Mouse (Mus musculus): ENCODE data around the gene Fyttd1.
"Not testable (repeated sequence)": the region's sequence is repeated elsewhere in the genome, so short reads cannot be mapped to it uniquely, and the experiment has no call there.

The Fyttd1 gene

GRCm38 (mm10) chr16:32877343-32878156 lies at the start of gene Fyttd1, which contains the start of gene Rubcn:
TSS of gene Fyttd1 (plus strand) at chr16:32877500.
TSS of gene Rubcn (minus strand) at chr16:32877766.
- peak; percentile 91 to 95 for DNase-seq (ENCODE audit: low spot score in 2 of 2)

DNA sequence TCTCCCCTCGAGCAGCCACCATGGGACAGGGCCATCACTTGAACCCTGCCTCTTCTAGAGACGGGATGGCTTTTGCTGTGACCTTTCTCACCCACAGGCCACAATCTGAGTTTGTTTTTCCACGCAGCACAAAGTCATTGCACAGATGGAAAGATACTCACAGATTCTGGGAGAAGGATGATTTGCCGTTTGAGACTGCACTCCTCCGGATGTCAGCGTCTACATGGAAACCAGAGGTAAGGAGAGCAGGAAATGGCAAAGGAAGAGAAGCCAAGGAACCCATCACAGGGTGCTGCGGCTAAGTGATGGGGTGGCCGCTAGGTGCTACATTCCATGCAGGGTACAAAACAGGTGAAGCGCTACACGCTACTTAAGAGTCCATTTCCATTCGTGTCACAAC lies 48.2 kb upstream of the Fyttd1 start:
- no peak for DNase-seq (ENCODE audit: low spot score in 2 of 2)

DNA sequence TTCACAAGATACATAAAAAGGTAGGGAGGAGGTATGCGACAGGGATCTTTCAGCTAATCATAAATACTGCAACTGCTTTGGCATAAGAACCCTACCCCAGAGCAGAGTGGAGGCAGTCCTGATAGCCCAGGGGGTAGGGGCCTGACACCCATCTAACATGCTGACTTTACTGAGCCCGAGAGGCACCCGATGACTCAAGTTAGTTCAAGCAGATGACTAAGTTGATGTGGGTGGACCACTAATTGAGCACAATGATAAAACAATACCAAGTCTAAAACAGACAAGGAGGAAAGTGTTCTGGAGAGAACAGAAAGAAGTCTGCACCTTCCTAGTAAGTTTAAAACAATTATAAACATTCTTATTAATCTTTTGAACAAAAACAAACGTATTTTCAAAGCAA lies 45.8 kb upstream of the Fyttd1 start:
- no peak for DNase-seq (ENCODE audit: low spot score in 2 of 2)

- no peak for DNase-seq (ENCODE audit: low spot score in 2 of 2)
These were observed 30.2 kb upstream of the Fyttd1 start for GRCm38 (mm10) chr16:32847103-32847502.

DNA sequence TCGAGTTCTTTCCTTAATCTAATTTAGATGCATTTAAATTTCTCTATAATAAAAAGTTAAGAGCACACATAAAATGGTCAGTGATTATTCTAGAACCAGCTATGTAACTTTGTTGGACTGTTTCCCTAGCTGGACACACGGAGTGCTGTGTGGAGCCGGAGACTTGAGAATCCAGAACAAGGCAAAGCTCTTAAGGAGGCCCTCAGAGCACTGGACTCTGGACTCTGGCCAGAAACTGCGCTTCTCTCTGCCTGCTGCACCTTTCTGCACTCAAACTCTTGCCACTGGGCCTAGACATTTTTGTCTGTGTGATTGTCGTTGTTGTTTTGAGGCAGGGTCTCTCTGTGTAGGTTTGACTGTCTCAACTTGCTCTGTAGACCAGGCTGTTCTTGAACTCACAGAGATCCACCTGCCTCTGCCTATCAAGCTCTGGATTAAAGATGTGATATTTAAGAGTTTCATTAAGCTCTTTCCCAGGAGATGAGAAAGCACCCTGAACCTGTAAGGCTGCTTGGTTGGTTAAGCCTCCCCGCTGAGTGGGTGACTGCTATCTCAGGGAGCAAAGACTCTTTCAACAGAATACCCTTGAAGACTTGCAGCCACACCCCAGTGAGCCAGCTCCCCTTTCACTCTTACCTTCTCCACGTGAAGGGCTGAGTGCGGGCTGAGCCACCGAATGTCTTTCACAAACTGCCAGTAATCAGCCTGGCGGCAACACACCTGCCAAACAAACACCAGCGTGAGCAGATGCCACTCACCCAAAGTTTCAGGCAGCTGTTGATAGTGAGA lies 28.1 kb upstream of the Fyttd1 start:
- no peak for DNase-seq (ENCODE audit: low spot score in 2 of 2)

DNA sequence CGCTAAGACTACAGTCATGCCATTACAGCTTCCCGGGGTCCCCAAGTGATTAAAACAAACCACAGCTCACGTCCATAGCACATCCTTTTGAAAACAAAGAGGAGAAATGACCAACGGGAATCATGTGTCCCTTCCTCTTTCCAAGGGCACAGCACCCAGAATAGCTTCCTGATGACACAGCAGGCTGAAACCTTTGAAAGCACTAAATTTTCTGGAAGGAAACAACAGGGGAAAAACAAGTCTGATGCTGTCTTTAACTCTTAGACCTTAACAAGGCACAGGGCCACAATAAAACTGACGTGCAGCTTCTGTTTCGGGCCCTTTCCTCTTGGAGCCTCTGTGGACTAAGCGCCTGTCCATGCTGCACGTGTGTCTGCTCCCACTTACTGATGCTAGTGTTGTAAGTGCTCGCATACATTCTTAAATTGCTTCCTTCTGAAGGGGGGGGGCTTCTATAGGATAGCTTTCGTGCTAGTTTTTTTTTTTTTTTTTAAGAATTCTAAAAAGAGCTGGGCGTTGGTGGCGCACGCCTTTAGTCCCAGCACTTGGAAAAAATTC lies 23.7 kb upstream of the Fyttd1 start:
- DNase-seq (ENCODE audit: low spot score in 2 of 2), result no peak

DNA sequence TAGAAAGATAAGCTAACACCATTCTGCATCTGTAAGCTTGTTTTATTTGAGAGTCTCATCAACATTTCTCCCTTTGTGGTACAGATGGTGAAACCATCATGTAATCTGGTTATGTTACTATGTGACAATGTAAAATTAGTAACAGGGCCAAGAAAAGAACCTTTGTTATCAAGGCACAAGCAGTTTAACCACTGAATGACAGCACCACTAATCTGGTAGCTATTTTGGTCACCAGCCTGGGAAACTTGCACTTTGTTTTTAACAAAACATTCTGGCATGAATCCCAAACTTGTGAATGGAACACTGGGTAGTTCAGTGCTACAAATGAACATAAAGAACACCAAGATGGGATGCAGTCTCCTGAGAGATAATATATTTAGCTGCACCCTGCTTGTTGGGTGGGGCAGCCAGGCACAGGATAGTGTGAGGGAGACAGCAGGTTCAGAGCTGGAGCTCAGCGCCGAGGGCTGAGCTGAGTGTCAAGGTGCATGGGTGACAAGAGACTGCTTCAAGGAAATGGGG lies 23.2 kb upstream of the Fyttd1 start:
- no peak for DNase-seq (ENCODE audit: low spot score in 2 of 2)

DNA sequence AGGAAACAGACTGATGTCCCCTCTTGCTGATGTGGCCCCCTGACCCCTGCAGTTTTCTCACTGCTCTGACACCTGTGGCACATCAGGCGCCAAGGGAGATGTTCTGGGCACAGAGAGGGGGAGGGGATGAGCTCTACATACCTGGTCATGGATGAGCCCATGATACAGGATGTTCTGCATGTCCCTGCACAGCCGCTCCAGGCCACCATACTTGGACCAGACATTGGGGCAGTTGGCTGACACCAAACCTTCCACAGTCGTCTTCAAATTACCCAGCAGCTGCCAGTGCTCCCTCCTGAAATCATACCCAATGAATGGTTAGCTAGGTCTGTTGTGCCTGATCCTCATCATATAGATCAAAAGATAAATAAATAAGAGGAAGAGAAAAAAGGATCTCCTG lies 20.5 kb upstream of the Fyttd1 start:
- no peak for DNase-seq (ENCODE audit: low spot score in 2 of 2)

DNA sequence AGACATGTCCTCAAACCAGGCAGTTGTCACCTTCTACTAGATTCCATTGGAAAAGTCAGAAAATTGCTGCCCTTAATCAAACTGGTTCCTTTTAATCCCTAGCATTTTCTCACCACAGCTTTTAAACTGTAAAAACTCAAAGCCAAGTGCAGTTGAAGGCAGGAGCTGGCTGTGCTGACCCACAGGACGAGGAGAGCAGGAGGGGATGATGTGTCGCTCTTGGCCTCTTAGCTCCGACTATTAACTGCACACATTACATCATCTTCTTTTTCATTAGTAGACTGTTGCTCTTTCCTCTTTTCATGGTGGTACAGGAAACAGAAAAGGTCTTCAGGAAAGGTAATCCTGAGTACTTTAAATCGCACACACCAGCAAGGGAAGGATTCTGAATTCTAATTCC lies 18.9 kb upstream of the Fyttd1 start:
- DNase-seq (ENCODE audit: low spot score in 2 of 2), result no peak

GRCm38 (mm10) chr16:32858771-32859636 lies 18.3 kb upstream of the Fyttd1 start:
- no peak for DNase-seq (ENCODE audit: low spot score in 2 of 2)

DNA sequence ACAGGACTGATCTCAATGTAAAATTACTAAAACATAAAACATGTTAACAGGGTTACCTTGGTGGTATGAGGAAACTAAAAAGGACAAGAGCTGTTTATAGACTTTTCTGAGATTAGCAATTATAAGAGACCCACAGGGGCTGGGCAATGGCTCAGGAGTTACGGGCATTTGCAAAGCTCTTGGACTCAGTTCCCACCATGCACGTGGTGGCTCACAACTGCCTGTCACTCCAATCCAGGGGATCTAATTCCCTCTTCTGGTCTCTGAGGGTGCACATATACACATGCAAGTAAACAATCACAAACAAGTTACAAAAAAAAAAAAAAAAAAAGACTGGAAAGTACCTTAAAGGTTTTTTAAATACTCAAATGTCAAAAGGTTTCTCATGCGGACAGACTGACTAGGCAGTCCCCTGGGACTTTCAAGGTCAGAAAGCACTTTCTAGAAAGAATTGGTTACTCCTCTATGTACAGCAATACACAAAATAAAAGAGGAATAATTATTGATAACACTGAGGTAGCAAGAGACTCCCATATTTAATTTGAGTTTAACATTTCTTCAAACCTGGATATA lies 15.4 kb upstream of the Fyttd1 start:
- no peak for DNase-seq (ENCODE audit: low spot score in 2 of 2)

DNA sequence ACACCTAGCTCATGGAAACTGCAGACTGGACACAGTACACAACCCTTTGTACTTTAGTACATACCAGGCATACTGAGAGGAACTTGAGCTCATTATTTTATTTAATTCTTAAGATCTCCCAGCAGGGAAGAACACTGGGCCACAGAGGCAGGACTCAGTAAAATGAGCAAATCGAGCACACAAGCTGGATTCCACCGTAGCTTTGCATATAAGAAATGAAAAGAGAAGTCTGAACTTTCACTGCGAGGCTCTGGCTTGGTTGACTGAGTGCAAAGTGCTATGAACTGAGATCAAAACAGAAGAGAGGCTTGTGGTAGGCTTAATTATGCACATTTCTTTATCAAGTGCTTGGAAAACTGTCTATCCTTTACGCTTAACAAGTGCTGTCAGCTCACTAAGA lies 11.9 kb upstream of the Fyttd1 start:
- no peak for DNase-seq (ENCODE audit: low spot score in 2 of 2)

GRCm38 (mm10) chr16:32866713-32867112 lies 10.6 kb upstream of the Fyttd1 start:
- no peak for DNase-seq (ENCODE audit: low spot score in 2 of 2)

GRCm38 (mm10) chr16:32867919-32868552 lies 9.3 kb upstream of the Fyttd1 start:
- peak; percentile 55 to 79 for DNase-seq (ENCODE audit: low spot score in 2 of 2)

DNA sequence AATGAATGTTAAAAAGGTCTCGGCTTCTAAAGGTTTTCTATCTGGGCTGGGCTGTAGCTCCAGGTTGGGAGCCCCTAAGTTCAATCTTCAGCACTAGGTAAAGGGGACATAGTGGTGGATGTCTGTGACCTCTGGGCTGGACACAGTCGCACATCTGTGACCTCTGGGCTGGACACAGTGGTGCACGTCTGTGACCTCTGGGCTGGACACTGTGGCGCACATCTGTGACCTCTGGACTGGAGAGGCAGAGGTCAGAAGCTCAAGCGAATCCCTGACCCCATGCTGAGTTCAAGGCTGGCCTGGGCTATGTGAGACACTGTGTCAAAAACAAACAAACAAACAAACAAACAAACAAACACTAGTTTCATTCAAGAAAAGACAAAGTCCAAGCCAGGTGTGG lies 7.1 kb upstream of the Fyttd1 start:
- no peak for DNase-seq (ENCODE audit: low spot score in 2 of 2)

GRCm38 (mm10) chr16:32873366-32873765 lies 3.9 kb upstream of the Fyttd1 start:
- DNase-seq (ENCODE audit: low spot score in 2 of 2), result no peak

DNA sequence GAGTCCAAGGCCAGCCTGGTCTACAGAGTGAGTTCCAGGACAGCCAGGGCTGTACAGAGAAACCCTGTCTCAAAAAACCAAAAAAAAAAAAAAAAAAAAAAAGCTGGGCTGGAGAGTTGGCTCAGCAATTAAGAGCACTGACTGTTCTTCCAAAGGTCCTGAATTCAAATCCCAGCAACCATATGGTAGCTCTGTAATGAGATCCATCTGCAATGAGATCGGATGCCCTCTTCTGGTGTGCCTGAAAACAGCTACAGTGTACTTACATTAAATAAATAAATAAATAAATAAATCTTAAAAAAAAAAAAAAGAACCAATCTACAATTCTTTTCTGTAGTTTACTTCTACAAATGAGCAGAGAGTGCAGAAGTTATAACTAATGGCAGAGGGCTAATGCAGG lies 2.0 kb upstream of the Fyttd1 start:
- not testable (repeated sequence) for DNase-seq (ENCODE audit: low spot score in 2 of 2)

- DNase-seq (ENCODE audit: low spot score in 2 of 2), result no peak
These were observed 1.5 kb upstream of the Fyttd1 start for GRCm38 (mm10) chr16:32875847-32876246.

DNA sequence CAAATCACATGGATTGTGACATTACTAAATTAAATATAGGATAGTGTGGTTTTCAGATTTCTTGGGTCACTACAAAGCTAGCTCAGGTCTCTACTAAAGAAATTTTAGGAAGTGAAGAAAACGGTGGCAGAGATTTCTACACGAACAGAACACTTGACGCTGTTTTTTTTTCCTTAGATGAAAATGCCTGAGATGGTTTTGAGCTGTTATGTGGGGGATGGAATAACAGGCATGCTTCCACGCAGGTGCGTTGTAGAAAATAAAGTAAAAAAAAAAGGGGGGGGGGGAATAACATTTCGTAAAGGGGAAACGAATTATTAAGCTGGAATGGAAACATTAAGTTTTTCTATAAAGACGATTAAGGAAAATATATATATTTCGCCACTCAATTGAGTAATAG lies 469 bp upstream of the Fyttd1 start:
- DNase-seq (ENCODE audit: low spot score in 2 of 2), result no peak

- DNase-seq (ENCODE audit: low spot score in 2 of 2), result no peak
These were observed 878 bp downstream of the Fyttd1 start for GRCm38 (mm10) chr16:32878157-32878598.

Measured in cerebellum, postnatal 4 days (tissue).